9 mouse cellular contexts compared by ENCODE assay signal in genomic region chr2:35508597-35509342, GRCm38 (mm10). TPM values are rescaled to one million over a fixed set of nuclear protein-coding genes. Genes with fewer than 3 reads are reported as not detected.
A peak's percentile ranks its signal among the peaks of the same experiment; 100 is the strongest.
DNase-seq lines count a peak whose midpoint lies in the region; ATAC-seq and TF ChIP-seq lines count a peak whose summit lies in the region.
"Had no signal": no experiment of that assay in that cellular context is flagged by ENCODE, and none has a peak within 500 bp of the region (broad histone marks: within the 10 kb centered on the region; RNA-seq: fewer than 3 reads in every experiment).

No protein-coding gene starts in this region.

- H3K4me2 ChIP-seq in midbrain, embryonic 16.5 days (ENCODE audit: low read length) = no peak overlapping the region
- H3K4me2 ChIP-seq in neural tube, embryonic 15.5 days = no peak overlapping the region

- intact Hi-C loops in left cerebral cortex, adult 2 months (cut with DNase I) = loop anchor here (1.0 to 5.0 kb wide), 4 partner anchors 46 to 211 kb away; partner anchors contain the start of genes 4930402F06Rik, Dab2ip and Ggta1

- ATAC-seq in midbrain, embryonic 16.5 days = no peak
- no peak for ATAC-seq in neural tube, embryonic 15.5 days (ENCODE audit: low FRiP score)

- no peaks in the 10 kb centered on the region for H3K9me3 ChIP-seq in midbrain, embryonic 16.5 days (replicated peaks; ENCODE audit: control insufficient read depth, low read length, poor library complexity, severe bottlenecking)
- no peaks in the 10 kb centered on the region for H3K9me3 ChIP-seq in midbrain, embryonic 10.5 days (replicated peaks)
- H3K9me3 ChIP-seq in neural tube, embryonic 15.5 days (replicated peaks) = no peaks in the 10 kb centered on the region

- WGBS in midbrain, embryonic 16.5 days = 48% methylated on average over 10 of the region's 10 CpGs
- 69% methylated on average over 10 of the region's 10 CpGs for WGBS in midbrain, embryonic 10.5 days
- WGBS in neural tube, embryonic 15.5 days = 40% methylated on average over 10 of the region's 10 CpGs

- H3K4me3 ChIP-seq in midbrain, embryonic 16.5 days (ENCODE audit: low read depth, low read length) = no peak overlapping the region
- no peak overlapping the region for H3K4me3 ChIP-seq in midbrain, embryonic 10.5 days
- no peak overlapping the region for H3K4me3 ChIP-seq in left cerebral cortex, adult 2 months
- no peak overlapping the region for H3K4me3 ChIP-seq in neural tube, embryonic 15.5 days (replicated peaks)
- H3K4me3 ChIP-seq: megakaryocyte, embryonic 14.5 days had no signal

- H3K9ac ChIP-seq in midbrain, embryonic 16.5 days (ENCODE audit: low read depth, low read length) = no peak overlapping the region
- H3K9ac ChIP-seq in neural tube, embryonic 15.5 days (replicated peaks) = no peak overlapping the region

- H3K4me1 ChIP-seq in midbrain, embryonic 16.5 days (ENCODE audit: control insufficient read depth, insufficient read depth, low read length) = peaks cover 6% of the 10 kb centered on the region; the same call in 1 of the 2 replicates
- H3K4me1 ChIP-seq in midbrain, embryonic 10.5 days = peaks cover 34% of the 10 kb centered on the region
- H3K4me1 ChIP-seq in neural tube, embryonic 15.5 days = peaks cover 34% of the 10 kb centered on the region

- no peaks in the 10 kb centered on the region for H3K27me3 ChIP-seq in midbrain, embryonic 16.5 days (ENCODE audit: control insufficient read depth, insufficient read depth, low read depth, low read length)
- H3K27me3 ChIP-seq in midbrain, embryonic 10.5 days (ENCODE audit: low read depth, poor library complexity, severe bottlenecking) = no peaks in the 10 kb centered on the region
- no peaks in the 10 kb centered on the region for H3K27me3 ChIP-seq in neural tube, embryonic 15.5 days (replicated peaks)

- no peak for TF ChIP-seq CTCF in left cerebral cortex, adult 2 months (IDR thresholded peaks at IDR 0.05)

- H3K27ac ChIP-seq in midbrain, embryonic 16.5 days (ENCODE audit: low read length) = peak overlapping the region; percentile 53; the same call in 1 of the 2 replicates
- H3K27ac ChIP-seq in midbrain, embryonic 10.5 days (replicated peaks) = no peak overlapping the region
- peak overlapping the region; percentile 41 for H3K27ac ChIP-seq in left cerebral cortex, adult 2 months
- H3K27ac ChIP-seq in neural tube, embryonic 15.5 days (replicated peaks) = peak overlapping the region; percentile 52

- no peaks in the 10 kb centered on the region for H3K36me3 ChIP-seq in midbrain, embryonic 16.5 days (ENCODE audit: control insufficient read depth, insufficient read depth, low read length)
- no peaks in the 10 kb centered on the region for H3K36me3 ChIP-seq in midbrain, embryonic 10.5 days
- H3K36me3 ChIP-seq in neural tube, embryonic 15.5 days = no peaks in the 10 kb centered on the region

- DNase-seq in midbrain, embryonic 10.5 days (ENCODE audit: low spot score) = no peak
- peak; percentile 58 to 69 for DNase-seq in frontal cortex, postnatal 14 days (ENCODE audit: low spot score in 2 of 2)
- peak; percentile 78 for DNase-seq in heart, postnatal 4 days
- DNase-seq in left cerebral cortex, adult 2 months (ENCODE audit: extremely low spot score in 1 of 2, low spot score in 2 of 2) = peak; percentile 49 to 70
- no peak for DNase-seq in T-cell, adult 2 months (ENCODE audit: low spot score)
- no peak for DNase-seq in spleen, adult 12 weeks (ENCODE audit: low spot score)

RNA-seq across cellular contexts. Expression of gene Ggta1, which starts 45.7 kb away (rescaled TPM):
- 6.1 and 6.4 TPM in 2 replicates for polyA plus RNA-seq in midbrain, embryonic 16.5 days (2015; fragmentation: Nextera tagmentation; extraction: Ambion mirVana)
- 5.0 and 6.0 TPM in 2 replicates for polyA plus RNA-seq in midbrain, embryonic 10.5 days (2016; fragmentation: Nextera tagmentation; extraction: Ambion mirVana)
- total RNA-seq in heart, postnatal 4 days (2021) = 10 to 100 TPM; 21.5 to 22.3 TPM
- 1 to 10 TPM; 2.6 to 4.0 TPM for total RNA-seq in left cerebral cortex, adult 2 months (2021)
- polyA plus RNA-seq in neural tube, embryonic 15.5 days (2015; fragmentation: Nextera tagmentation; extraction: Ambion mirVana) = 7.4 and 14.2 TPM in 2 replicates

RNA-seq across cellular contexts. Expression of gene Dab2ip, which starts 49.3 kb away (rescaled TPM):
- polyA plus RNA-seq in midbrain, embryonic 16.5 days (2015; fragmentation: Nextera tagmentation; extraction: Ambion mirVana) = 33.2 and 46.1 TPM in 2 replicates
- 19.7 and 24.7 TPM in 2 replicates for polyA plus RNA-seq in midbrain, embryonic 10.5 days (2016; fragmentation: Nextera tagmentation; extraction: Ambion mirVana)
- total RNA-seq in heart, postnatal 4 days (2021) = 10 to 100 TPM; 54.6 to 55.2 TPM
- total RNA-seq in left cerebral cortex, adult 2 months (2021) = 100 to 1,000 TPM; 144 to 152 TPM
- polyA plus RNA-seq in neural tube, embryonic 15.5 days (2015; fragmentation: Nextera tagmentation; extraction: Ambion mirVana) = 51.5 and 62.4 TPM in 2 replicates

Comparison
In these comparisons a context has a peak if more than half of its experiments do, and no peak if none do; other contexts are left out.
1. DNase-seq: peak in frontal cortex, postnatal 14 days (2 of 2), heart, postnatal 4 days (single experiment) and left cerebral cortex, adult 2 months (2 of 2); none in midbrain, embryonic 10.5 days (single experiment), T-cell, adult 2 months (single experiment) and spleen, adult 12 weeks (single experiment).